Mouse (Mus musculus) embryonic facial prominence, embryonic 14.5 days (tissue): ENCODE results near the gene Shank2. TPM values are rescaled to one million over a fixed set of nuclear protein-coding genes. Genes with fewer than 3 reads are reported as not detected.

Experiments
- ATAC-seq: fragments of 200-750 bp; cut with Nextera tagmentation; 2 replicates; pipeline ENCODE4 v1.8.0; 2017; ENCODE audit warnings: low read depth, moderate number of reproducible peaks, moderate TSS enrichment
- DNase-seq: peaks from one replicate; pipeline ENCODE4 v3.0.0-alpha.2; 2015; ENCODE audit warnings: low spot score
- H3K27ac ChIP-seq: fragments of 300-500 bp; sonication (generic); replicated peaks from 2 replicates; pipeline ENCODE4 v1.5.1; 2014; ENCODE audit warnings: low read depth, mild to moderate bottlenecking, low read length, moderate library complexity
- H3K27me3 ChIP-seq: fragments of 300-500 bp; sonication (generic); replicated peaks from 2 replicates; pipeline ENCODE4 v1.6.1; 2014; ENCODE audit warnings: low read length; ENCODE audit not compliant: control insufficient read depth, insufficient read depth
- H3K36me3 ChIP-seq: fragments of 300-500 bp; sonication (generic); 2 replicates; pipeline ENCODE4 v1.6.1; 2014; ENCODE audit warnings: low read length, mixed read lengths; ENCODE audit not compliant: control insufficient read depth, insufficient read depth
- H3K4me1 ChIP-seq: fragments of 300-500 bp; sonication (generic); 2 replicates; pipeline ENCODE4 v1.6.1; 2014; ENCODE audit warnings: antibody characterized with exemption, low read length; ENCODE audit not compliant: control insufficient read depth, insufficient read depth
- H3K4me2 ChIP-seq: fragments of 300-500 bp; sonication (generic); 2 replicates; pipeline ENCODE4 v1.6.1; 2014; ENCODE audit warnings: low read depth, mild to moderate bottlenecking, low read length, moderate library complexity, mixed read lengths
- H3K4me3 ChIP-seq: fragments of 300-500 bp; sonication (generic); 2 replicates; pipeline ENCODE4 v1.5.1; 2014; ENCODE audit warnings: low read depth, mild to moderate bottlenecking, low read length
- H3K9ac ChIP-seq: fragments of 300-500 bp; sonication (generic); 2 replicates; pipeline ENCODE4 v1.6.1; 2014; ENCODE audit warnings: low read depth, mild to moderate bottlenecking, low read length, moderate library complexity, mixed read lengths
- H3K9me3 ChIP-seq: fragments of 300-500 bp; sonication (generic); 2 replicates; pipeline ENCODE4 v1.6.1; 2016; ENCODE audit warnings: low read length; ENCODE audit not compliant: control insufficient read depth
- WGBS: fragments of 180-500 bp; shearing (Covaris S2); extraction: QIAGEN DNeasy Blood & Tissue Kit; methylation state at CpG from one replicate; pipeline ENCODE4 v1.1.7; 2014; 5-methylcytosine and 5-hydroxymethylcytosine counted together
- polyA plus RNA-seq: library from polyadenylated mRNA; unstranded; fragments of >200 nt; fragmentation: Nextera tagmentation; extraction: Ambion mirVana; gene quantifications from 2 replicates; pipeline ENCODE4 v1.2.1, GENCODE M21; 2014

The Shank2 gene
- polyA plus RNA-seq, 1 experiment from 2014 or later: 0.72 TPM

DNA sequence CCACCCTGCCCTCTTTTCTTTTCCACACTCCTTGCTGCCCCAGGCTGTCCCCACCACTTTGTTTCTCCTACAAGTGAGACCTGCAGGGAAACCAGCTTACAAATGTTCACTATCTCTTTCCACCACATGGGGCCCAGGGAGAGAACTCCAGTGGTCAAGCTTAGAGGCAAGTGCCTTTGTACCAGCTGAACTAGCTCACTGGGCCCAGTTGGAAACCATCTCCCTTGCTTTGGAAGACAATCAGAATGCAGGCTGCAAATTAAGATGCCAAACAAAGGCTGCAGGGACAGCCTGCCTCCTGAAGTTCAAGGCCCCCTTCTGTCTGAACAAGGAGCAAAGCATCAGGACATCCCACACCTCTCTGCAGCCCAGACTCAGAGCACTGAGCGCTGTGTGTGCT, 206.9 kb downstream of the Shank2 start:
- no peak overlapping the region for H3K27ac ChIP-seq
- ATAC-seq: no peak
- H3K4me3 ChIP-seq: no peak overlapping the region
- H3K4me2 ChIP-seq: no peak overlapping the region
- H3K27me3 ChIP-seq: no peaks in the 10 kb centered on the region
- H3K4me1 ChIP-seq: no peaks in the 10 kb centered on the region
- no peak overlapping the region for H3K9ac ChIP-seq
- no peaks in the 10 kb centered on the region for H3K9me3 ChIP-seq
- H3K36me3 ChIP-seq: no peaks in the 10 kb centered on the region
- WGBS: 50% methylated on average over 1 of the region's 1 CpGs
- no peak for DNase-seq

DNA sequence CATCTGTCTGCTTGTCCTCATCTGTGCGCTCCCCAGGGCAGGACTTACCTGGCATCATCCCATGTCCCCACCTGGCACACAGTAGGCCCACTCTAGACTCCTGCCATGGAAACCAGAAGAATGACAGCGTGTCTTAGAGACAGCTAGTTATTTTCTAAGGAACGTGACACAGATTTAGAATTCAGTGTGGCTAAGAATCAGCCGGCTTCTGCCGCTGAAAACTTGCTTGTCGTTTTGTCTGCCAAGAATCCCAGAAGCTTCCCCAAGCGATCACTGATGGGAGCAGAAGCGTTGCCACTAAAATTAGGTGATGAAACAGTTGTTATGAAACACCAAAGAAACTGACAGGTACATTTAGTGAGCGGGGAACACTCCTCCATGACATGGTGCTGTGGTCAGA, 208.8 kb downstream of the Shank2 start:
- H3K9ac ChIP-seq: no peak overlapping the region
- H3K36me3 ChIP-seq: no peaks in the 10 kb centered on the region
- DNase-seq (no peak), ATAC-seq (no peak)
- no peak overlapping the region for H3K4me3 ChIP-seq
- H3K27me3 ChIP-seq: no peaks in the 10 kb centered on the region
- WGBS: 81% methylated on average over 9 of the region's 9 CpGs
- no peaks in the 10 kb centered on the region for H3K4me1 ChIP-seq
- no peak overlapping the region for H3K4me2 ChIP-seq
- H3K27ac ChIP-seq: no peak overlapping the region
- no peaks in the 10 kb centered on the region for H3K9me3 ChIP-seq

DNA sequence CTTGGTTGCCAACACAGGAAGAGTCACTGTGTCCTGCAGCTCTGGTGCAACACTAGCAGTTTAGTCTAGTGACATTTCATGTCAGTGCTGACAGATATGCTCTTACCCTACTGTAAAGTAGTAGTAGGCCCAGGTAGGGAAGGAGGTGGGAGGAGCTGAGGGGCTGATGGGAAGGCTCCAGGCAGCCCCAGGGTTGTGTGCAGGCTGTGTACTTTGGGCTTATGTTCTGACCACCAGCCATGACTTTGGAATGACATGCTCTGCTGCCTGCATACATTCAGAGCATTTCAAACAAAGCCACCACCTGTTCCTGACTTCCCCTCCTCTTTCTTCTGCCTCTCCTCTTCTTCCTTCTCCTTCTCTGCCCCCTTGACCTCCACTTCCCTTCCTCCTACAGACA, 211.0 kb downstream of the Shank2 start:
- no peak for ATAC-seq
- no peak overlapping the region for H3K9ac ChIP-seq
- DNase-seq: no peak

DNA sequence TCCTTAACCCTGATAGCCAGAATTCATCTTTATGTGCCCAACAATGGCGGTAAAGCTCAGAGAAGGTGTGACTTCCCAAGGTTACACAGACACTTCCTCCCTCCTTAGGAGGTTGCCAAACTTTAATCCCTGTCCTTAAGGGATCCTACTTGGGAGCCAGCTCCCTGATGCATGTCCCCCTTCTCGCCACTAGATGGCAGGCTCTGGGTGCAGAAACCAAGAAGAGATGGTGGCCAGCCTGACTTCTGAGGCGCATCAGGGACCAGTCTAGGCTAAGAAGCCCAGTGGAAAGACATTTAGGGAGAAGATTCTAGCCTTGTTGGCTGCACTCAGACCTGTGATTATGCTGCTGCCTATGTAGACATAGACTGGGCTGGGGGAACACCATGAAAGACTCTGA, 215.5 kb downstream of the Shank2 start:
- no peaks in the 10 kb centered on the region for H3K4me1 ChIP-seq
- no peak overlapping the region for H3K27ac ChIP-seq
- no peaks in the 10 kb centered on the region for H3K9me3 ChIP-seq
- no peak overlapping the region for H3K4me2 ChIP-seq
- peak; percentile 47; the same call in 1 of the 2 replicates for ATAC-seq
- no peak overlapping the region for H3K4me3 ChIP-seq
- DNase-seq: peak; percentile 77
- no peaks in the 10 kb centered on the region for H3K36me3 ChIP-seq
- WGBS: 9% methylated on average over 3 of the region's 3 CpGs
- H3K27me3 ChIP-seq: no peaks in the 10 kb centered on the region
- H3K9ac ChIP-seq: no peak overlapping the region

More for the DNA sequence above, 211.0 kb downstream of the Shank2 start:
- Histone ChIP-seq H3K4me3 (no peak overlapping the region), H3K4me2 (no peak overlapping the region), H3K27ac (no peak overlapping the region), H3K27me3 (no peaks in the 10 kb centered on the region), H3K9me3 (no peaks in the 10 kb centered on the region), H3K36me3 (no peaks in the 10 kb centered on the region), H3K4me1 (no peaks in the 10 kb centered on the region)

DNA sequence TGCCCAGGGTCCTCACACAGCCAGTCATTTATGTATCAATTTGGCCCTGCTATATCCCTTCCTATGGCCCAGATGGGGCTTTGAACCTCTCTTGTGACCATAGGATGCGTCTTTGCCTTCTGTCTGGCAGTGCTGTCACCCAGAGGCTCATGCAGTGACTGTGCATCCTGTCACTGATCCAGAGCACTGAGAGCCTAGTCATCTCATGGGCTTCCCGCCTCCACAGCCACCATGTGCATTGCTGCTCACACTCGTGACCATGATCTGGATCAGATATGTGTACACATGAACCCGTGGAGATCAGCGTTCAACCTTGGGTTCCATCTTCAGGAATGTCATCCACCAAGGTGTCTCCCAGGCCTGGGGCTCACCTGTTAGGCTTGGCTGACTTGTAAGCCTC, 227.0 kb downstream of the Shank2 start:
- no peaks in the 10 kb centered on the region for H3K4me1 ChIP-seq
- H3K9me3 ChIP-seq: no peaks in the 10 kb centered on the region
- H3K9ac ChIP-seq: no peak overlapping the region
- ATAC-seq (no peak), DNase-seq (no peak)
- H3K4me2 ChIP-seq: no peak overlapping the region
- WGBS: 71% methylated on average over 5 of the region's 5 CpGs
- H3K27ac ChIP-seq: no peak overlapping the region
- no peaks in the 10 kb centered on the region for H3K27me3 ChIP-seq
- no peaks in the 10 kb centered on the region for H3K36me3 ChIP-seq
- no peak overlapping the region for H3K4me3 ChIP-seq

DNA sequence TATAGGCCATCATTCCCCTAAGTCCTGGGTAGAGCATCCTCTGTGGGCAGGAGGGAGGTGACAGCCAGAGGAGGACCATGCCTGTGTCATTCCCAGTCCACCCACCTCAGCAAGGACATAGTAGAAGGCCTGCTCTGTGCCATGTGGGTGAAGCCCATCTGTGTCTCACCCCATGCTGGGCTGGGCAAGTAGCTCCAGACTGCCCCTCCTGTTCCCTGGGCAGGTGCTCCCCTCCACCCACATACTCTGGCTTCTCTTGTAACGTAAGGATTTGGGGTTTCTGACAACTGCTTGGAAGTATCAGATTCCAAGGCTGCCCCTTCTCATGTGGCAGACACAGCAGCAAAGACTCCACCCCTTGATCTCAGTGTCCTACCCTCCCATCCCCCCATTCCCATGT, 227.7 kb downstream of the Shank2 start:
- no peak overlapping the region for H3K9ac ChIP-seq
- no peak for ATAC-seq
- H3K27ac ChIP-seq: no peak overlapping the region
- H3K4me3 ChIP-seq: no peak overlapping the region
- WGBS: 0% methylated on average over 1 of the region's 1 CpGs
- no peak overlapping the region for H3K4me2 ChIP-seq
- H3K36me3 ChIP-seq: no peaks in the 10 kb centered on the region
- no peaks in the 10 kb centered on the region for H3K27me3 ChIP-seq
- H3K4me1 ChIP-seq: no peaks in the 10 kb centered on the region
- H3K9me3 ChIP-seq: no peaks in the 10 kb centered on the region
- peak; percentile 12 for DNase-seq

DNA sequence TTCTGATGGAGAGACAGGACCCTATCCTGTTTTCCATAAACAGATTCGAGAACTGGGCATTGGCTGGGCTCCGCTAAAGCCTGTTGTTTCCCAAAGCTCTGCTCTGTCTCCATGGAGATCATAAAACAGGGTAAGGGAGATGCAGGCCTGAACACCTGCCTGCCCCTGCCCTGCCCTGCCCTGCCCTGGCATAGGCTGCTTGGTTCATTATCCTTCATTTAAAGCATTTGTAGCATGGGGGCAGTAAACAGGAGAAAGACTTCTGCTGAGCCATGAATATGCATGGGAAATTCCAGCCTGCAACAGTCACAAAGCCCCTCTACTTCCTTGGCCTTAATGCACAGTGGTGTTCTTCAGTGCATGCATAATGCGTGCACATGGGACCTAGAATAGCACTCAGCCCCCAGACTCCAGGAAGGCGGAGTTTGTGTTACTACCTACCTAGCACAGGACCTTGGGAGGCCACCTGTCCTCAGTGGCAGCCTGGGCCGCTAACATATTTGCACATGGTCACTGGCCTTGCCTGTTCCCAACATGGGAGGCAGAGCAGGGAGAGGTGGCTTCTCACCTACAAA, 230.5 kb downstream of the Shank2 start:
- 63% methylated on average over 5 of the region's 5 CpGs for WGBS
- H3K27me3 ChIP-seq: no peaks in the 10 kb centered on the region
- H3K9ac ChIP-seq: no peak overlapping the region
- H3K4me3 ChIP-seq: no peak overlapping the region
- H3K4me1 ChIP-seq: no peaks in the 10 kb centered on the region
- ATAC-seq (no peak), DNase-seq (no peak)
- H3K4me2 ChIP-seq: no peak overlapping the region
- no peak overlapping the region for H3K27ac ChIP-seq
- H3K36me3 ChIP-seq: no peaks in the 10 kb centered on the region
- no peaks in the 10 kb centered on the region for H3K9me3 ChIP-seq

DNA sequence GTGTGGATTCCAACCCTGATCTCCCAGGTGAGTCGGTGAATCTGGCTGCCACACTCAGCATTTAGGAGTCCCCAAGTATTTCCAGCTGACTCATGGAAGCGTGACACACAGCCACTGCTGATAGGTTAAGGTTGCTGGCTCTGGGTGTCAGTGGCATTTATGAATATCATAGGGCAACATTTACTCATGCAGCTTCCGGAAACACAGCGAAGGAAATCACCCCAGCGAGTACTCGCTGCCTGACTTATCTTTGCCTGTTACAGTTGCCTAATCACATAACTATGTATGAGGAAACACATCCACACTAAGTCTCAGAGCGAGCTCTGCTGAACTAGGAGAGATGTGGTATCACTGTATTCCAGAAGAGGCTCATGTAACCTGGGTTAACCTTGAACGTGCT, 231.8 kb downstream of the Shank2 start:
- no peak overlapping the region for H3K4me2 ChIP-seq
- no peaks in the 10 kb centered on the region for H3K9me3 ChIP-seq
- no peak overlapping the region for H3K4me3 ChIP-seq
- 79% methylated on average over 8 of the region's 8 CpGs for WGBS
- no peaks in the 10 kb centered on the region for H3K36me3 ChIP-seq
- H3K4me1 ChIP-seq: no peaks in the 10 kb centered on the region
- no peak for ATAC-seq
- H3K27me3 ChIP-seq: no peaks in the 10 kb centered on the region
- no peak for DNase-seq
- no peak overlapping the region for H3K9ac ChIP-seq
- no peak overlapping the region for H3K27ac ChIP-seq

DNA sequence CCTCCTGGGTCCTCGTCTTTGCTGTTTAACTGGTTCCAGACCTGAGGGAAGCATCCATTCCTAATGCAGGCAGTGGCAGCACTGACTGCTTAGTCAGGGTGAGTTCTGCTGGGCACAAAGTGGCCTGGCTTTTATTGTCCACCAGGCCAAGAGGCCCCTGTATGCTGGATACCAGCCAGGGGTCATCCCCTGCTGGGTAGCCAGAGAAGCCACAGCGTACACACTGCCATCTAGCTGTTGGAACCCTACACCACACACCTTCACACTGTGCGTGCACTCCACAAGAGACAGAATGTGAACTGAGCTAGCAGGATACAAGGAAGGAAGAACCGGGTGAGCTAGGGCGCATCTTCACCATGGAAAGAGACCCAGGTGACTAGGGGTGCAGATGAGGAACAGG, 233.1 kb downstream of the Shank2 start:
- WGBS: 55% methylated on average over 5 of the region's 5 CpGs
- H3K36me3 ChIP-seq: no peaks in the 10 kb centered on the region
- DNase-seq (no peak), ATAC-seq (no peak)
- no peak overlapping the region for H3K27ac ChIP-seq
- no peaks in the 10 kb centered on the region for H3K9me3 ChIP-seq
- H3K4me3 ChIP-seq: no peak overlapping the region
- H3K9ac ChIP-seq: no peak overlapping the region
- H3K4me1 ChIP-seq: no peaks in the 10 kb centered on the region; the same call in 1 of the 2 replicates
- no peaks in the 10 kb centered on the region for H3K27me3 ChIP-seq
- no peak overlapping the region for H3K4me2 ChIP-seq
